Mouse (Mus musculus) hematopoietic stem cell, adult 5-6 weeks (primary cell): ENCODE results near the gene Azin2. TPM values are rescaled to one million over a fixed set of nuclear protein-coding genes. Genes with fewer than 3 reads are reported as not detected.

Experiments
- ATAC-seq, 2 experiments: fragments of 125-278 bp in 1 of 2; replicated peaks in 1 of 2; 2 replicates each; pipeline ENCODE4 v1.8.0; 2016 to 2017; ENCODE audit warnings: inconsistent platforms in 2 of 2, mild to moderate bottlenecking in 2 of 2, moderate number of reproducible peaks in 2 of 2, low read depth in 1 of 2, moderate TSS enrichment in 1 of 2; ENCODE audit not compliant: low FRiP score in 2 of 2, poor library complexity in 2 of 2, severe bottlenecking in 2 of 2, insufficient read depth in 1 of 2, low TSS enrichment in 1 of 2
- total RNA-seq: library from RNA; stranded (forward); fragments of 172-1452, 232-1000 nt; gene quantifications from 2 replicates; pipeline ENCODE4 v1.2.3, GENCODE M21; 2017

The Azin2 gene
- total RNA-seq, 1 experiment from 2014 or later, result 2.8 TPM

GRCm38 (mm10) chr4:128910276-128911063 lies 51.8 kb downstream of the Azin2 start:
- no peak for ATAC-seq

- ATAC-seq, result no peak
Measured at GRCm38 (mm10) chr4:128909378-128909831, 52.8 kb downstream of the Azin2 start.

GRCm38 (mm10) chr4:128908586-128909377 lies 53.5 kb downstream of the Azin2 start:
- peak in 1 of 2 experiments; percentile 74; a peak in 3 of 4 replicates for ATAC-seq

GRCm38 (mm10) chr4:128907238-128907968 lies 54.8 kb downstream of the Azin2 start:
- no peak for ATAC-seq

GRCm38 (mm10) chr4:128906757-128907156 lies 55.5 kb downstream of the Azin2 start:
- no peak for ATAC-seq

- ATAC-seq, result no peak
Measured at GRCm38 (mm10) chr4:128905251-128905650, 57.0 kb downstream of the Azin2 start.

GRCm38 (mm10) chr4:128904035-128904800 lies 58.0 kb downstream of the Azin2 start:
- ATAC-seq, result no peak

GRCm38 (mm10) chr4:128902390-128902789 lies 59.9 kb downstream of the Azin2 start:
- ATAC-seq, result no peak

- ATAC-seq, result no peak
Measured at GRCm38 (mm10) chr4:128900484-128900883, 61.8 kb downstream of the Azin2 start.

GRCm38 (mm10) chr4:128899332-128899731 lies 62.9 kb downstream of the Azin2 start:
- ATAC-seq, result peak; percentile 35 to 44; a peak in 3 of 4 replicates

- ATAC-seq, result no peak
Measured at GRCm38 (mm10) chr4:128897911-128898421, 64.3 kb downstream of the Azin2 start.

- no peak for ATAC-seq
Measured at GRCm38 (mm10) chr4:128896667-128897066, 65.6 kb downstream of the Azin2 start.

- ATAC-seq, result no peak
Measured at GRCm38 (mm10) chr4:128895841-128896240, 66.4 kb downstream of the Azin2 start.

GRCm38 (mm10) chr4:128894112-128894511 lies 68.1 kb downstream of the Azin2 start:
- no peak for ATAC-seq

- ATAC-seq, result no peak
Measured at GRCm38 (mm10) chr4:128892188-128892587, 70.1 kb downstream of the Azin2 start.

GRCm38 (mm10) chr4:128891746-128892145 lies 70.5 kb downstream of the Azin2 start:
- ATAC-seq, result no peak

- ATAC-seq, result peak; percentile 59 to 61
Measured at GRCm38 (mm10) chr4:128891157-128891556, 71.1 kb downstream of the Azin2 start.
